Mouse (Mus musculus) hindbrain, embryonic 12.5 days (tissue): Measurements from ENCODE around the gene Slc26a3. TPM values are rescaled to one million over a fixed set of nuclear protein-coding genes. Genes with fewer than 3 reads are reported as not detected.
A peak's percentile ranks its signal among the peaks of the same experiment; 100 is the strongest.

Experiments
- ATAC-seq: fragments of 200-750 bp; cut with Nextera tagmentation; 2 replicates; pipeline ENCODE4 v1.8.0; 2017; ENCODE audit warnings: moderate TSS enrichment; ENCODE audit not compliant: low FRiP score
- H3K27ac ChIP-seq: fragments of 300-500 bp; sonication (generic); 2 replicates; pipeline ENCODE4 v1.5.1; 2016; ENCODE audit warnings: mild to moderate bottlenecking
- H3K27me3 ChIP-seq: fragments of 300-500 bp; sonication (generic); 2 replicates; pipeline ENCODE4 v1.6.1; 2016; ENCODE audit warnings: mild to moderate bottlenecking
- H3K36me3 ChIP-seq: fragments of 300-500 bp; sonication (generic); 2 replicates; pipeline ENCODE4 v1.6.1; 2016; ENCODE audit warnings: mild to moderate bottlenecking
- H3K4me1 ChIP-seq: fragments of 300-500 bp; sonication (generic); 2 replicates; pipeline ENCODE4 v1.6.1; 2016
- H3K4me2 ChIP-seq: fragments of 300-500 bp; sonication (generic); replicated peaks from 2 replicates; pipeline ENCODE4 v1.6.1; 2016; ENCODE audit warnings: mild to moderate bottlenecking
- H3K4me3 ChIP-seq: fragments of 300-500 bp; sonication (generic); 2 replicates; pipeline ENCODE4 v1.5.1; 2016; ENCODE audit warnings: mild to moderate bottlenecking
- H3K9ac ChIP-seq: fragments of 300-500 bp; sonication (generic); 2 replicates; pipeline ENCODE4 v1.6.1; 2016; ENCODE audit warnings: mild to moderate bottlenecking, moderate library complexity
- H3K9me3 ChIP-seq: fragments of 300-500 bp; sonication (generic); replicated peaks from 2 replicates; pipeline ENCODE4 v1.6.1; 2016; ENCODE audit warnings: mild to moderate bottlenecking
- WGBS: fragments of 180-500 bp; shearing (Covaris S2); methylation state at CpG from one replicate; pipeline ENCODE4 v1.1.7; 2016; 5-methylcytosine and 5-hydroxymethylcytosine counted together
- polyA plus RNA-seq: library from polyadenylated mRNA; unstranded; fragments of >200 nt; fragmentation: Nextera tagmentation; extraction: Ambion mirVana; gene quantifications from 2 replicates; pipeline ENCODE4 v1.2.1, GENCODE M21; 2016

Gene Slc26a3
- not detected in 2 replicates for polyA plus RNA-seq

- no peak within 1 kb of the TSS for H3K4me2 ChIP-seq
- H3K9me3 ChIP-seq: no peaks in the 10 kb centered on the region
- ATAC-seq: no peak
- H3K27ac ChIP-seq: no peak within 1 kb of the TSS
- H3K27me3 ChIP-seq: no peaks in the 10 kb centered on the region
- no peaks in the 10 kb centered on the region for H3K36me3 ChIP-seq
- 90% methylated on average over 3 of the region's 3 CpGs for WGBS
- H3K4me1 ChIP-seq: no peaks in the 10 kb centered on the region
- no peak within 1 kb of the TSS for H3K9ac ChIP-seq
- H3K4me3 ChIP-seq: no peak within 1 kb of the TSS
Measured at GRCm38 (mm10) chr12:31390571-31390970, at the start of gene Slc26a3. Slc26a3 (plus strand) TSS chr12:31390871.

GRCm38 (mm10) chr12:31350191-31350943 lies 40.3 kb upstream of the Slc26a3 start:
- Histone ChIP-seq H3K27ac (no peak overlapping the region), H3K4me1 (peaks cover 7% of the 10 kb centered on the region), H3K27me3 (no peaks in the 10 kb centered on the region), H3K4me2 (peak overlapping the region; percentile 93), H3K36me3 (peaks cover 10% of the 10 kb centered on the region; the same call in 1 of the 2 replicates), H3K4me3 (peak overlapping the region; percentile 98), H3K9ac (peak overlapping the region; percentile 95), H3K9me3 (no peaks in the 10 kb centered on the region)
- no peak for ATAC-seq
- 31% methylated on average over 15 of the region's 15 CpGs for WGBS

DNA sequence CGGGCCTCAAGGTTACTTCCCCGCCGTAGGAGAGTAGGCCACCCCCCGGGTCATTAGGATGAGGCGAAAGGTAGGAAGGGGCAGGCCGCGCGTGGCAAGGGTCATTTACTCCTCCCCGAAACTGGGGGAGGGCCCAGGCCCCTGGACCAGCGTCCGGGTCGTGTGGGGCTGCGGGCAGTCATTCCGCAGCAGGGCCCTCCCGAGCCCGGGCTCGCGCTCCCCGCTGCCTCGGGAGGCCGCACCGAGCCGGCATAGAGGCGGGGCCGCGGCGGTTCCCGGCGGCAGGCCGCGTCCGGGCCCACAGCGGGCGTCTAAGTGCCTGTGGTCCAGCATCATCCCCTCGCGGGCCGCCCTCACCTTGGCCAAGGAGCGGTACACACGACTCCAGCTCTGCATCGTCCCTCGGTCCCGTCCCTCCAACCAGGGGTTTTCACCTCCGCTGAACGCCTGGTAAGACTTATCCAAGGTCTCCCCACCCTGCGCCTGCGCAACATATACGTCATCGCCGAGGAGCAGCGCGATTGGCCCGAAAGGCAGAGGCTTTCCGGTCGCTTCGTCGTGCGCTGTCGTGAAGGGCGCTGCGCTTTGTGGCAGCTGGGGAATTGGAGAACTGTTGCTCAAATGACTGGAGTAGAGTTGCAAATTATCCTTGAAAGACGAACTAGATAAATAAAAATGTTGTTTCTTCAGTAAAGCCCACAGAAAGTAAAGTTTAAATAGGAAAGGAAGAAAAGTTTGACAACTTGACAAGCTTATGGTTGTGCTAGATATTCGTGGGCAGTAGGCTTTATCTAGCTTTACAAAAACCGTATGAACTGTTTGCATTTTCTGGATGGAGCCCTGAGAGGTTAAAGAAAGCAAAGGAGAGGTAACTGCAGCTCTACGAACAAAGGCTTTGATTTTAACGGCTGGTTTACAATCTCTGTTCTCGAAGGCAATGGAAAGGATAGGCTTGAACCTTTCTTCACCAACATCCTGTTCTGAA lies 39.4 kb upstream of the Slc26a3 start, which contains the start of gene Dld:
Gene Dld, minus strand, starts transcription at position 510 of the 985 bp plus-strand sequence.
- no peaks in the 10 kb centered on the region; the same call in 1 of the 2 replicates for H3K9me3 ChIP-seq
- H3K9ac ChIP-seq: peak within 1 kb of the TSS; percentile 95
- H3K36me3 ChIP-seq: peaks cover 10% of the 10 kb centered on the region; the same call in 1 of the 2 replicates
- H3K27me3 ChIP-seq: no peaks in the 10 kb centered on the region
- peak within 1 kb of the TSS; percentile 77 for H3K27ac ChIP-seq
- ATAC-seq: peak; percentile 100
- H3K4me1 ChIP-seq: peaks cover 7% of the 10 kb centered on the region
- peak within 1 kb of the TSS; percentile 93 for H3K4me2 ChIP-seq
- H3K4me3 ChIP-seq: peak within 1 kb of the TSS; percentile 98
- 5% methylated on average over 66 of the region's 66 CpGs for WGBS

DNA sequence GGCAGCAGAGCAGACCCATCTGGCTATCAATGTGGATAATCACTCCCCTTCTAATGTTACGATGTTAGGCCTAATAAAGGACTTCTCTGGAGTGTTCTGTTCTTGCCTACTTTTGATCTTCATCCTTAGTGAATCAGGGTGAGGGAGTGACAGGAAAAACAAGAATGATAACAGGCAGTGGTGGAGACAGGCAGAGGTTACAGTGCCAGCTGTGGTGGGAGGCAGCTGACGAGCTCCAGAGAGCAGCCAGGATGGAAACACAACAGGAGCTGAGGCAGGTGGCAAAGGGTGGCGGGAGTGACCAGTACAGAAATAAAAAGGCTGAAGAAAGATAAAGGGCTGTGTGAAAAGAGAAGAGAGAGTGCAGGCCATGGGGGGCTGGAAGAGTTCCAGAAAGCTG lies 24.2 kb upstream of the Slc26a3 start:
- no peak overlapping the region for H3K4me2 ChIP-seq
- no peak overlapping the region for H3K27ac ChIP-seq
- no peaks in the 10 kb centered on the region for H3K36me3 ChIP-seq
- H3K4me3 ChIP-seq: no peak overlapping the region
- no peaks in the 10 kb centered on the region for H3K4me1 ChIP-seq
- H3K27me3 ChIP-seq: no peaks in the 10 kb centered on the region
- no peaks in the 10 kb centered on the region for H3K9me3 ChIP-seq
- ATAC-seq: no peak
- WGBS: 67% methylated on average over 3 of the region's 3 CpGs
- no peak overlapping the region for H3K9ac ChIP-seq

DNA sequence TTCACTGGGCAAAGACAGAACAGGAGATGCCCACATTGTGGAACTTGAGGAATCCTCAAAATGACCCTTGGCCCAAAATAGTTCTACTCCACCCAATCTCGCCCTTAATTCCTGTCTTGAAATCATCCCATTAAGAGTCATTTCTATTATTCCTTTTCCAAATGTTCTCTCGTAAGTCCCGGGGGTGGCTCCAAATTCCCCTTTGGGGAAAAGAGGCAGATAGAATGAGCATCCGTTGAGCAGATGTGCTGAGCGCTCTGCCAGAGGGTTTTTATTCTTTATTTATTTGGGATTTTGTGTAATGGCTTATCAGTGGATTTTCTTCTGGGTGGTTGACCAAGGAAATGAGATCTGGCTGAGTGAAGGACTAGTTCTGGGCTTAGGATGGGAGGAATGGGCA lies 22.9 kb upstream of the Slc26a3 start:
- H3K9ac ChIP-seq: no peak overlapping the region
- no peaks in the 10 kb centered on the region for H3K9me3 ChIP-seq
- H3K4me1 ChIP-seq: no peaks in the 10 kb centered on the region
- H3K36me3 ChIP-seq: no peaks in the 10 kb centered on the region
- no peak overlapping the region for H3K4me2 ChIP-seq
- 88% methylated on average over 5 of the region's 5 CpGs for WGBS
- ATAC-seq: no peak
- H3K27me3 ChIP-seq: no peaks in the 10 kb centered on the region
- no peak overlapping the region for H3K27ac ChIP-seq
- H3K4me3 ChIP-seq: no peak overlapping the region

DNA sequence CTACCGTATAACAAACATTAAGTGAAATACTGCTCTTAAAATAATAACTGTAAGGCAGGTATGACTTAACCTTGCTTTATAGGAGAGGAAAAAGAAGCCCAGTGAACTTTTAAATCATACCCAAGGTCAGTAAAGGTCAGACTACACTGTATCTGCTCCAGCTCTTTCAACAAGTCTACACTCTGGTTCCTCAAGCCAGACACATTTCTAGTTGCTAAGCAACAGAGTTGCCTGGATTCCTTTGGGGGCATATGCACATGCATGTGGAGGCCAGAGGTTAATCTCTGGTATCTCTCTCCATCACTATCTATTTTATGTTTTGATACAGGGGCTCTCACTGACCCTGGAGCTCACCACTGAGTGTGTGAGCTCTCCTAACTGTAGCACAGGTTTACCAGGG lies 21.6 kb upstream of the Slc26a3 start:
- H3K4me3 ChIP-seq: no peak overlapping the region
- no peaks in the 10 kb centered on the region for H3K9me3 ChIP-seq
- no peak for ATAC-seq
- H3K27me3 ChIP-seq: no peaks in the 10 kb centered on the region
- H3K36me3 ChIP-seq: no peaks in the 10 kb centered on the region
- no peak overlapping the region for H3K4me2 ChIP-seq
- 100% methylated on average over 1 of the region's 1 CpGs for WGBS
- no peak overlapping the region for H3K27ac ChIP-seq
- H3K9ac ChIP-seq: no peak overlapping the region
- H3K4me1 ChIP-seq: no peaks in the 10 kb centered on the region

GRCm38 (mm10) chr12:31369656-31370055 lies 21.0 kb upstream of the Slc26a3 start:
- ATAC-seq: no peak
- H3K9ac ChIP-seq: no peak overlapping the region

DNA sequence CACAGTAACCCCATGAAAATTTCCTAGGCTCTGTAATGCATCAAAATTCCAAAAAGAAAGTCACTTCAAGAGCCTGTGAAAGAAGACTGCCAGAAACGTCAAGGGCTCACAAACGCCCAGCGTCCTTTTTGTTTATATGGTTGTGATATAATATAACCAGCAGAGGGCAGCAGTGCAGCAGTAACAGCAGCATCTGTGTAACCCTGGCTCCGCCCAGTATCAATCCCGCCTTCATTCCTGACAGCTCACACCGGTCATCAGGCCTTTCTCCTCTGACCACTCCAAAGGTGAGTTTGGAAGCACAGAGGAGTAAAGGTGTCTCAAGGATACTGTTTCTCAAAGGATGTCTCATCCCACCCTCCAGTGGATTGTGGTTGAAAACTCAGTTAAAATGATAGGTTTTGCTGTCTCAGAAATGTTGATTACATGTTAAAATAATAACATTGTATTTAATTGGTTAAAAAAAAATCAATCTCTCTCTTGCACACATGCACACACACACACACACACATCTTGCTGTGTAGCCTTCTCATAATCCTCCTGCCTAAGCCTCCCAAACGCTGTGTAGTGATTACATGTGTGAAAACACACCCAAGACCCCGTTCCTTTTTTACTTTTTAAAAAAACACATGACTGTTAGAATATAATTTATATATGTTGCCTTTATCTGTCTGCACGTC lies 15.9 kb upstream of the Slc26a3 start:
- no peak overlapping the region for H3K9ac ChIP-seq
- no peak overlapping the region for H3K27ac ChIP-seq
- no peak overlapping the region for H3K4me3 ChIP-seq
- no peaks in the 10 kb centered on the region for H3K27me3 ChIP-seq
- WGBS: 42% methylated on average over 9 of the region's 9 CpGs
- H3K4me1 ChIP-seq: peaks cover 4% of the 10 kb centered on the region; the same call in 1 of the 2 replicates
- H3K9me3 ChIP-seq: no peaks in the 10 kb centered on the region
- peak; percentile 50; the same call in 1 of the 2 replicates for ATAC-seq
- no peak overlapping the region; the same call in 1 of the 2 replicates for H3K4me2 ChIP-seq
- H3K36me3 ChIP-seq: no peaks in the 10 kb centered on the region

More at GRCm38 (mm10) chr12:31369656-31370055, 21.0 kb upstream of the Slc26a3 start:
- H3K27me3 ChIP-seq: no peaks in the 10 kb centered on the region
- no peaks in the 10 kb centered on the region for H3K9me3 ChIP-seq
- H3K27ac ChIP-seq: no peak overlapping the region
- H3K4me3 ChIP-seq: no peak overlapping the region
- WGBS: 88% methylated on average over 7 of the region's 7 CpGs
- no peaks in the 10 kb centered on the region for H3K36me3 ChIP-seq
- H3K4me1 ChIP-seq: no peaks in the 10 kb centered on the region
- H3K4me2 ChIP-seq: no peak overlapping the region

DNA sequence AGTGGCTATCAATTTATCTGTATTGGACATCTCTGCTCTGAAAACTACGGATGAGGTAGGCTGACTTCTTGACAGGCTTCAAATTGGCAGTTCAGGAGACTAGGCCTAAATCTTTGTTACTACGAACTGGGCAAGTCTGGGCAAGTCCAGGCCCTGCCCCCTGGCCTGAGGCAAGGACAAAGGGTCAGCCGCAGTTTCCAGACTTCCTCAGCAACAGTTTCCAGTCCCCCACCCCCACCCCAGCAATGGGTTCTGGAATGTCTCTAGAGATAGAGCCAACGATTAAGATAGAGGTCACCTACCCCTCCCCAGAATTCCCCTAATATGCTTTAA lies 15.4 kb upstream of the Slc26a3 start:
- H3K4me1 ChIP-seq: peaks cover 4% of the 10 kb centered on the region; the same call in 1 of the 2 replicates
- no peak overlapping the region for H3K4me2 ChIP-seq
- H3K9me3 ChIP-seq: no peaks in the 10 kb centered on the region
- no peak for ATAC-seq
- H3K27me3 ChIP-seq: no peaks in the 10 kb centered on the region
- no peaks in the 10 kb centered on the region for H3K36me3 ChIP-seq
- 77% methylated on average over 4 of the region's 4 CpGs for WGBS
- no peak overlapping the region for H3K9ac ChIP-seq
- H3K4me3 ChIP-seq: no peak overlapping the region
- no peak overlapping the region for H3K27ac ChIP-seq

DNA sequence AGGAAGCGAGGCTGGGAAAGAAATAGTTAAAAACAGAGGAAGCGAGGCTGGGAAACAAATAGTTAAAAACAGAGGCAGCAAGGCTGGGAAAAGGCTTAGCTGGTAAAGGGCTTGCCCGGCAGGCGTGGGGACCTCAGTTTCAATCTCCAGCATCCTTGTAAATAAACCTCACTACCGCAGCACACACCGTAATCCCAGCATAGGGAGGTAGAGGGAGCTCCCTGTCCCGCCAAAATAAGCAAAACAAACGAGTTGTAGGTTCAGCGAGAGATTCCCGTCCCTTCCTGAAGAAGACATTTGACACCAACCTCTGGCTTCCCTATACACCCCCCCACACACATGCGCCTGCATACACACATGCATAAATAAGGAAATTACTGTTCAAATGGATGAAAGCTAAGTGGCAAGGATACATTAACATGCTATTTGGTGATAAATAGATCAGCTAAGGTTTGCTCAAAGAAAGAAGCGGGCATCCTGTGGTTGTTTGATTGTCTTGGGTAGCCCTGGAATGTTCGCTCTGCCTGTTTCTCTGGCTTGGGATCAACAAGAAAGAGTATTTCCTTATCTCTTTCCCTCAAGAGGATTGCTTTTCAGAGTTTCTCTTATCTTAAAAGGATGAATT lies 14.2 kb upstream of the Slc26a3 start:
- Histone ChIP-seq H3K4me1 (peaks cover 4% of the 10 kb centered on the region; the same call in 1 of the 2 replicates), H3K27me3 (no peaks in the 10 kb centered on the region), H3K9ac (0 out of 2 replicates have a peak overlapping the region, but pooled peaks have one; percentile 27), H3K27ac (no peak overlapping the region), H3K36me3 (no peaks in the 10 kb centered on the region), H3K4me3 (peak overlapping the region; percentile 22), H3K4me2 (peak overlapping the region; percentile 51), H3K9me3 (no peaks in the 10 kb centered on the region)
- ATAC-seq: peak; percentile 44
- WGBS: 16% methylated on average over 13 of the region's 13 CpGs

GRCm38 (mm10) chr12:31377241-31377640 lies 13.4 kb upstream of the Slc26a3 start:
- H3K9ac ChIP-seq: no peak overlapping the region
- 83% methylated on average over 11 of the region's 11 CpGs for WGBS

More at GRCm38 (mm10) chr12:31377241-31377640, 13.4 kb upstream of the Slc26a3 start:
- H3K4me1 ChIP-seq: peaks cover 4% of the 10 kb centered on the region; the same call in 1 of the 2 replicates
- no peaks in the 10 kb centered on the region for H3K27me3 ChIP-seq
- no peak overlapping the region for H3K4me3 ChIP-seq
- no peak overlapping the region for H3K27ac ChIP-seq
- no peaks in the 10 kb centered on the region for H3K36me3 ChIP-seq
- no peak overlapping the region for H3K4me2 ChIP-seq
- ATAC-seq: no peak
- H3K9me3 ChIP-seq: no peaks in the 10 kb centered on the region
